Mouse (Mus musculus): ENCODE data around the gene Tbc1d19. TPM values are rescaled to one million over a fixed set of nuclear protein-coding genes. Genes with fewer than 3 reads are reported as not detected.

Gene Tbc1d19
- 56.8 and 65.1 TPM in 2 replicates for polyA plus RNA-seq (2012; rRNA removed)

GRCm38 (mm10) chr5:53809115-53809991 is at the start of gene Tbc1d19:
Gene Tbc1d19, plus strand, starts transcription at chr5:53809606.

Other genes with a start within 250 kb of the Tbc1d19 start
- gene Cckar, start 101.9 kb upstream of the Tbc1d19 start, polyA plus RNA-seq (2012; rRNA removed), result 1.4 and 2.0 TPM in 2 replicates
- 15.6 and 17.9 TPM in 2 replicates for gene Stim2, start 188.9 kb downstream of the Tbc1d19 start, polyA plus RNA-seq (2012; rRNA removed)